Comparison of ENCODE assay signal across 8 mouse cellular contexts in genomic region chr3:56962248-56963013, GRCm38 (mm10).
DNase-seq lines count a peak whose midpoint lies in the region; ATAC-seq and TF ChIP-seq lines count a peak whose summit lies in the region.

No protein-coding gene starts in this region.

- H3K4me2 ChIP-seq in forebrain, postnatal 0 days (ENCODE audit: low read depth), result no peak overlapping the region

- H3K36me3 ChIP-seq in ES-E14 (ENCODE audit: control insufficient read depth, insufficient read depth, low read length, poor library complexity, severe bottlenecking), result no peaks in the 10 kb centered on the region
- H3K36me3 ChIP-seq in forebrain, postnatal 0 days (ENCODE audit: insufficient read depth), result no peaks in the 10 kb centered on the region

- H3K9ac ChIP-seq in ES-E14 (ENCODE audit: insufficient read depth, low read depth, low read length, poor library complexity, severe bottlenecking), result no peak overlapping the region
- H3K9ac ChIP-seq in forebrain, postnatal 0 days, result no peak overlapping the region

- no peaks in the 10 kb centered on the region for H3K4me1 ChIP-seq in ES-E14 (ENCODE audit: control insufficient read depth in 2 of 2, insufficient read depth in 2 of 2, low read length in 2 of 2, poor library complexity in 1 of 2)
- peaks cover 18% of the 10 kb centered on the region; the same call in 1 of the 2 replicates for H3K4me1 ChIP-seq in forebrain, postnatal 0 days (ENCODE audit: insufficient read depth)

- TF ChIP-seq CTCF in forebrain, postnatal 0 days (IDR thresholded peaks at IDR 0.05; ENCODE audit: low read depth), result peak; percentile 44

- ATAC-seq in forebrain, postnatal 0 days, result peak; percentile 96

- in situ Hi-C loops in ES-E14 (cut with MboI; ENCODE audit: low sequenced_read_pairs in 2 of 2, unreplicated experiment in 2 of 2), result no loop called here

- H3K27ac ChIP-seq in ES-E14 (ENCODE audit: insufficient read depth, low read depth, low read length, poor library complexity, severe bottlenecking), result no peak overlapping the region
- peak overlapping the region; percentile 57 for H3K27ac ChIP-seq in forebrain, postnatal 0 days (ENCODE audit: low read depth, low read length)

- DNase-seq in ES-E14 (ENCODE audit: low read depth, low spot score), result peak; percentile 1
- peak; percentile 97 for DNase-seq in brain, adult 2 months (ENCODE audit: low read depth, low spot score)
- peak; percentile 79 for DNase-seq in forebrain, postnatal 0 days
- peak; percentile 74 to 77 for DNase-seq in layer of hippocampus, postnatal 36 days
- peak; percentile 8 for DNase-seq in retina, adult 2 months (ENCODE audit: low read depth, low spot score)
- no peak for DNase-seq in urinary bladder, postnatal 4 days (ENCODE audit: low spot score in 2 of 2)
- DNase-seq in testis, postnatal 10 days (ENCODE audit: low spot score), result no peak
- no peak for DNase-seq in gastrocnemius, adult 18-20 months (ENCODE audit: low spot score)

- no peak overlapping the region for H3K4me3 ChIP-seq in ES-E14 (ENCODE audit: insufficient read depth in 1 of 2, low read depth in 1 of 2, low read length in 2 of 2, poor library complexity in 1 of 2, severe bottlenecking in 1 of 2)
- no peak overlapping the region for H3K4me3 ChIP-seq in forebrain, postnatal 0 days (ENCODE audit: low read depth, low read length)

- H3K27me3 ChIP-seq in forebrain, postnatal 0 days (ENCODE audit: insufficient read depth, low read length), result no peaks in the 10 kb centered on the region

- 11% methylated on average over 3 of the region's 3 CpGs for WGBS in forebrain, postnatal 0 days

- no peaks in the 10 kb centered on the region for H3K9me3 ChIP-seq in ES-E14 (ENCODE audit: control insufficient read depth, insufficient read depth, low read depth, low read length)
- H3K9me3 ChIP-seq in forebrain, postnatal 0 days (ENCODE audit: low read length), result no peaks in the 10 kb centered on the region

TF ChIP-seq in ES-E14, 5 proteins besides CTCF, POLR2A, EP300 and RAD21:
- no peak for TF ChIP-seq MAFK (IDR thresholded peaks at IDR 0.05; ENCODE audit: insufficient read depth, low read depth, low read length)
- no peak for TF ChIP-seq ZC3H11A (IDR thresholded peaks at IDR 0.05; ENCODE audit: borderline replicate concordance, low read depth, low read length)
- TF ChIP-seq ZNF384 (IDR thresholded peaks at IDR 0.05; ENCODE audit: low read depth, low read length), result no peak
- no peak for TF ChIP-seq HCFC1 (IDR thresholded peaks at IDR 0.05; ENCODE audit: borderline replicate concordance, insufficient read depth, low read length)
- TF ChIP-seq CHD2 (IDR thresholded peaks at IDR 0.05; ENCODE audit: low read depth, low read length), result no peak

Comparison
In these comparisons a context has a peak if more than half of its experiments do, and no peak if none do; other contexts are left out.
1. DNase-seq: peak in ES-E14 (single experiment), brain, adult 2 months (single experiment), forebrain, postnatal 0 days (single experiment), layer of hippocampus, postnatal 36 days (2 of 2) and retina, adult 2 months (single experiment); none in urinary bladder, postnatal 4 days (0 of 2), testis, postnatal 10 days (single experiment) and gastrocnemius, adult 18-20 months (single experiment).